Mouse (Mus musculus) cerebellum, postnatal 4 days (tissue): ENCODE results near the gene Mlec.
"Not testable (repeated sequence)": the region's sequence is repeated elsewhere in the genome, so short reads cannot be mapped to it uniquely, and the experiment has no call there.

Source experiments
- DNase-seq, 2 experiments: peaks; one replicate each; pipeline ENCODE4 v3.0.0; 2022; ENCODE audit warnings: low spot score in 2 of 2, mixed read lengths in 1 of 2

Mlec gene

GRCm38 (mm10) chr5:115127421-115128179 is 30.4 kb downstream of the Mlec start:
- DNase-seq: no peak

DNA sequence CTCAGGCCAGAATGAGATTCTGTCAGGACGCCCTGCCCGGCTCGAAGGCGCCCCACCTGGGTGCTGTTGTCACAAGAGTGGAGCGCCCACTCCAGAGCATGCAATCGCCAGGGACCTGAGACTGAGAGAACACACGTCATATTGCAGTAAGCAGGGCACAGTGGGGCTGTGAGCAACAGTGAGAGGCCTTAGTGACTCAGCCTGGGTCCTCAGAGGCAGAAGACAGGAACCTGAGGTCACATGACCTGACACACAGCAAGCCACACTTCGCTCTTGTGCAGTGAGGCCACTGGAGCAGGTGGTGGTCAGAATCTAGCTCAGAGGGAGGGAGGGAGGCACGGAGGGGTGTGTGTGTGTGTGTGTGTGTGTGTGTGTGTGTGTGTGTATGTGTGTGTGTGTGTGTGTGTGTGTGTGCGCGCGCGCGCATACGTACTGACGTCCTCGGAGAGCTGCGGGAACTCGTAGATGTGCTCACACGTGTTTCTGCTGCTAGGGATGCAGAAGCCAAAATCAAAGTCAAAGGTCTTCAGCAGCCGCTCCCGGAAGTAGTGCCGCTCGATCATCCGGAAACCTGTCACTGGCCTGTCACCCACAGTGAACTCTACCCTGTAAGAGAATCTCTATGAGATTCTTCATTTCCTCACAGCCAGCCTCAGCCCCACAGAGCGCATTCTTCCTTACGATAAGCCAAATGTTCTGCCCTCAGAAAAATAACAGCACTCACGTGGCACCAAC is 31.2 kb downstream of the Mlec start:
- no peak for DNase-seq

DNA sequence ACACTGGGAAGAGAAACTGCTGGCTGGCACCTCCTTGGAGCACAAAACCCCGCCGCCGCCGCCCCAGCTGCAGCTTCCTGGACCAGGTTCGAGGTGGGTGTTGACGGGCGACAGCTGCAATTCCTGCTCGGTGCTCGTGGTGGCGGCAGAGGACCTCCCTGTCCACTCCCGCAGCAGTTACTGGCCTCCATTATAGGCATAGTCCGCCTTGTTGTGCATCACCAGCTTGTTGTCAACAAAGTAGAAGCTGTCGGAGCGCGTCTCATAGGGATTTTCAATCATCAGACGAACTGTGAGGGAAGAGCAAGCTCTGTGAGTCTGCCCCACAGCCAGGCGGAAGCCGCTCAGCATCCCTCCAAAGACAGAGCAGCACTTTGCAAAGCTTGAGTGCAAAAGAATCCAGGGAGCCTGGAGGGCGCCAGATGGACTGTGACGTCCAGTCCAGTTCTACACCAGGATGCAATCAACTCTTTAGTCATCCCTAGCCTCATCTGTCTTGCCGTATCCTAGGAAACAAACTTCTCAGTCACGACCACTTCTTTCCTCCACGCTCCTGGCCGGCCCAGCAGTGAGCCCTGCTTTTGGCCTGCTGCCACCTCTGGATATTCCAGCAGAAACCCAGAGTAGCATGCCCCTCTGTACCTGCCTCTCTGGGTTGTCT is 32.6 kb downstream of the Mlec start:
- peak; percentile 72 to 88 for DNase-seq

- no peak for DNase-seq
These were observed 33.3 kb downstream of the Mlec start for GRCm38 (mm10) chr5:115124690-115125089.

DNA sequence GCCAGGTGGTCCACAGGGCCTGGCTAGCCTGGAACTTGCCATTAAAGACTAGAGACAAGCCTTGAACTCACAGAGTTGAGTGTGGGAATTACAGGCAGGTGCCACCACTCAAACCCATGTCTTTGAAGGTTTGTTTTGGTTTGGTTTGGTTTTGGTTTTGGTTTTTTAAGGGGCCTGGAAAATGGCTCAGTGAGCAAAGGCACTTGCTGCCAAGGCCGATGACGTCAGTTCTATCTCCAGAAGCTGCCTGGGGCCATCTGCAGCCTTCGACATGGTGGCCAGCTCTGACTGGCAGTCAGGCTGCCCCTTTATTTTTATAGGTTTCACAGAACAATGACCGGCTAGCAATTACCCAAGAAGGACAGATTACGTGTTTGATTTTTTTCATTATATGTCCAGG is 37.0 kb downstream of the Mlec start:
- no peak for DNase-seq

DNA sequence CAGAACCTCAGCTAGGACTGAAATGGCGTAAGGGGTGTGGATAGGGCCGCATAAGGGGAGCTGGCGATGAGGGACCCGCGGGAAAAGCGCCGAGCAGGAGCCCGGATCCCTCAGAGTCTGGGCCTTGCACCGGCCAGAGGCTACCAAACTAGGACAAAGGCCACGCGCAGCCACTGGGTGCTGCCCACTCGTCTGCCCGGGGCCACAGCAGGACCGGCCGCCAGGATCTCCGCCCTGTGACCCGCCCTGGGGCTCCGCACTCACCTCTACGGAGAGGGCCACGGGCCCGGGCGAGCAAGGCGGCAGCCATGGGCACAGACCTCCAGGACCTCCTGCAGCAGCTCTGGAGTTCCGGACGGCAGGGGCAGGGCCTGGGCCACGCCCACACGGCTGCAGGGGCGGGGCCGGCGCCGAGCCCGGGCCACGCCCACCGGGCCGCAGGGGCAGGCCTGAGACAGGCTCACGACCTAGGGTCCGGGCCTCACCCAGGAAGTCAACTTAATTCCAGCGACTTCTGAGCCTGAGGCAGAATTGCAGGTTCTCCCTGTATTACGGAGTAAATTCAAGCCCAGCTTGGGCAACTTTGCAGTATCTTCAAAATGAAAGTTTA is 38.9 kb downstream of the Mlec start, which contains the start of gene Acads:
Acads (minus strand) TSS at position 386 of the 610 bp plus-strand sequence.
- DNase-seq: peak in 1 of 2 experiments; percentile 71

DNA sequence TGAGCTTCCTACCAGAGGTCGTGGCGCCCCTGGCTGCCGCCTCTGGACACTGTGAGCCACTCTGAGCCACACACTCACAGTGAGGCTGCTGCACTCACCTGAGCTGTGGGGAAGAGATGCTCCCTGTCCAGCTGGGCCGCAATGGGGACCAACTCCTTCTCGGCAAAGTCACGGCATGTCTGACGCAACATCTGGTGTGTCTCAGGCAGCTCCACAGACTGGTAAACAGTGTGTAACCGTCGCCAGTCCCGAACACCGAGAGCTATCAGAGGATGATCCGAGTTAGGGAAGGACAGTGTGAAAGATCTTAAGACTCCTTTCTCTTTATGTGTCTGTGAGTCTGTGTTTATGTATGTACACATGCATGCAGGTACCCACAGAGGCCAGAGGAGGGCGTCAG is 40.5 kb downstream of the Mlec start:
- DNase-seq: no peak

DNA sequence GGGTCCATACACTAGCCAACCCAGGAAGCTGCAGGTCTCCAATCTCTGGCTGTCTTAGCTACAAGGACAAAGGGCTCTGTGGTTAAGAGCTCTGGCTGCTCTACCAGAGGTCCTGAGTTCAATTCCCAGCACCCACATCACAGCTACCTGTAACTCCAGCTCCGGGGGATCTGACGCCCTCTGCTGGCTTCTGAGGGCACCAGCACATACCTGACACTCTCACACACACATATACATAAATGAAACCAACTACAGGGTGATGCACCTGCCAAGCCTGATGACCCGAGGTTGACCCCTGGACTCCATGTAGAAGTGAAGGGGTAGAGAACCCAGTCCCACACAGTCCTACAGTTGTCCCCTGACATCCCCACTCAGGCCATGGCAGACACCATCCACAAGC is 41.6 kb downstream of the Mlec start:
- no peak for DNase-seq

DNA sequence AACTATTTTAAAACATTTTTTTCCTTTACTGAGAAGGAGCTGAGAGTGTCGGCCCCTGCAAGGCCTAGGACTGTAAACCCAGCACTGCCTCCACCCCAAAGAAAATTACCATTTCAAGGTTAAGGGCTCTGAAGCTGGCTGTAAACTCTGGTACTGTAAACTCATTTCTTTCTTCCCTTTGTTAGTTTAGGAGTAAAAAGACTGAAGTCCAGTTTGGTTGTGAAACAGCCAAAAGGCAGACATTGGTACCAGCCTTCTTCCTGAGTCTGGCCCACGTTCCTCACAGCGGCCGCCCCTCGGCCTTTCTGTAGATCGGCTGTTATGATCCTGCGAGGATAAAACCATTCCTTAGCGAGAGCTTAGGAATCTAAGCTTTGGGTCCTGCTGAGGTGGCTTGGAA is 43.5 kb downstream of the Mlec start:
- DNase-seq: no peak

DNA sequence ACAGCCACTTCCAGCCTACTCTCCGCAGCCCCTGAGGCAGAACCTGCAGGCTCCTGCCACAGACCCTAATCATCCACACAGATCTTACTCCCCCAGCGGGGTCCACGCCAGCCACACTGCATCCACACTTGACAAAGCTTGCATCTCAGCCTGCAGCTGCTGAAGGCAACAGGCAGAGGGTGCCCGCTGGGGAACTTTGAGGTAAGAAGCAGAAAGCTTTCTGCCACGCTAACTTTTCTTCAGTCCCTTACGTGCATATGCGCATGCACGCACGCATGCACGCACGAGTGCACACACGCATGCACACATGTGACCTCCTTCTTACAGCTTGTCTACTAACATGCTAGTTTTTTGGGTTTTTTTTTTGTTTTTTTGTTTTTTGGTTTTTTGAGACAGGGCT is 44.7 kb downstream of the Mlec start:
- no peak for DNase-seq

DNA sequence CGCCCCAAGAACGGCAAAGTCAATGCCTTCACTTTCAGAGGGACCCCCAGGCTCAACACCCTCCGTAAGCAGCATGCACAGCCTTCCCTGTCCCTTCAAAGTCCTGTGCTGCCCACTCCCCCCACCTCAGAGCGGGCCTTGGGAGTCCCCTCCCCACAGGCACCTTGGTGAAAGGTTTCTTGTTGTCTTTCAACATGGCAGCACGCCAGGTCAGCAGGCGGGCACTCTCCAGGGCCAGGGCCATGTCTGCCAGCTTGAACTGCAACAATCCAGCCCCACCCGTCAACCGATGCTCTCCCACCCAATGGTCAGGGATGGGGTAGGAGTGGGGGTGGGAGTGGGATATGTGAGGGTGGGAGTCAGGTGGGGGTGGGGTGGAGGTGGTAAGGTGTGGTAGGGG is 46.8 kb downstream of the Mlec start:
- no peak for DNase-seq

GRCm38 (mm10) chr5:115103253-115103652 is 54.7 kb downstream of the Mlec start:
- not testable (repeated sequence) for DNase-seq

GRCm38 (mm10) chr5:115102231-115102630 is 55.7 kb downstream of the Mlec start:
- no peak for DNase-seq

- no peak for DNase-seq
These were observed 57.5 kb downstream of the Mlec start for GRCm38 (mm10) chr5:115100473-115100872.

GRCm38 (mm10) chr5:115099991-115100390 is 58.0 kb downstream of the Mlec start:
- DNase-seq: no peak

- DNase-seq: no peak
These were observed 58.4 kb downstream of the Mlec start for GRCm38 (mm10) chr5:115099530-115099929.

DNA sequence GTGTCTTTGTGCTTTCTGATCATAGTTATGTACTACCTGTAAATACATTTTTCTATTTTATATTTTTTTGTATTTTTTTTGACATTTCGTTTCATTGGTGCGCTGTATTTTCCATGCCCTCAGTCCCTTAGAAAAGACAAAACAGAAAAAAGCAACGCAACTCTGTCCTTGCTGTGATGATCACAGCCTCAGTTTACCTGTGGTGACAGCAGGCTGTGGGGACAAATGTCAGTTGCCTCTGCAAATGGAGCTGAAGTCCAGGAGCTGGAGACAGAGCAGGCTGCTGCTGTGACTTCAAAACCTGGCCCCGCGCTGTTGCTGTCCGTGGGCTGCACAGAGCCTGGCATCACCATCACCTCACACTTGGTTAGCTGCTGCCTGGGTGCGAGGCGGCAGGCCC is 59.8 kb downstream of the Mlec start, which contains the start of gene Gm10401:
Gm10401 (minus strand) TSS at position 101 of the 400 bp plus-strand sequence.
- no peak for DNase-seq
